Mouse (Mus musculus): Measurements from ENCODE around the gene Snx9. TPM values are rescaled to one million over a fixed set of nuclear protein-coding genes. Genes with fewer than 3 reads are reported as not detected.

Snx9 gene
- total and polyA plus RNA-seq, 3 experiments: 26.7 to 55.5 (median 46.7) TPM

- no peaks in the 10 kb centered on the region for H3K36me3 ChIP-seq (replicated peaks)
- peaks cover 24% of the 10 kb centered on the region for H3K27me3 ChIP-seq (ENCODE audit: insufficient read depth, low read length)
- H3K4me3 ChIP-seq (ENCODE audit: low read depth, low read length): no peak overlapping the region
- peaks cover 9% of the 10 kb centered on the region; the same call in 1 of the 2 replicates for H3K4me1 ChIP-seq (ENCODE audit: insufficient read depth, low read depth, low read length)
- no peak for ATAC-seq (ENCODE audit: extremely low read depth, insufficient number of reproducible peaks, low FRiP score, poor library complexity, severe bottlenecking)
- TF ChIP-seq TAL1 (conservative IDR thresholded peaks at IDR 0.05; ENCODE audit: low read depth, low read length) (no peak), POLR2AphosphoS5 (IDR thresholded peaks at IDR 0.05; ENCODE audit: insufficient replicate concordance, low read depth, low read length) (no peak), CTCF (IDR thresholded peaks at IDR 0.05; ENCODE audit: low read depth, low read length) (no peak), GATA1 (IDR thresholded peaks at IDR 0.05; ENCODE audit: borderline replicate concordance, low read length) (no peak), GATA2 (IDR thresholded peaks at IDR 0.05; ENCODE audit: borderline replicate concordance, low read depth, low read length) (no peak)
- no peak for DNase-seq (ENCODE audit: low spot score)
- H3K9me3 ChIP-seq (replicated peaks): no peaks in the 10 kb centered on the region
Observed at GRCm38 (mm10) chr17:5817871-5818270, 23.3 kb upstream of the Snx9 start.

- H3K4me3 ChIP-seq (ENCODE audit: low read depth, low read length): no peak overlapping the region
- H3K27me3 ChIP-seq (ENCODE audit: insufficient read depth, low read length): peaks cover 24% of the 10 kb centered on the region
- H3K4me1 ChIP-seq (ENCODE audit: insufficient read depth, low read depth, low read length): peaks cover 9% of the 10 kb centered on the region; the same call in 1 of the 2 replicates
- no peaks in the 10 kb centered on the region for H3K9me3 ChIP-seq (replicated peaks)
- ATAC-seq (ENCODE audit: extremely low read depth, insufficient number of reproducible peaks, low FRiP score, poor library complexity, severe bottlenecking) (no peak), DNase-seq (ENCODE audit: low spot score) (no peak)
- no peaks in the 10 kb centered on the region for H3K36me3 ChIP-seq (replicated peaks)
- TF ChIP-seq POLR2AphosphoS5 (IDR thresholded peaks at IDR 0.05; ENCODE audit: insufficient replicate concordance, low read depth, low read length): no peak
- TF ChIP-seq TAL1 (conservative IDR thresholded peaks at IDR 0.05; ENCODE audit: low read depth, low read length): no peak
- no peak for TF ChIP-seq GATA2 (IDR thresholded peaks at IDR 0.05; ENCODE audit: borderline replicate concordance, low read depth, low read length)
- TF ChIP-seq CTCF (IDR thresholded peaks at IDR 0.05; ENCODE audit: low read depth, low read length): no peak
- no peak for TF ChIP-seq GATA1 (IDR thresholded peaks at IDR 0.05; ENCODE audit: borderline replicate concordance, low read length)
Observed at GRCm38 (mm10) chr17:5819105-5819504, 22.0 kb upstream of the Snx9 start.

GRCm38 (mm10) chr17:5819799-5820201, 21.3 kb upstream of the Snx9 start:
- Histone ChIP-seq H3K4me3 (ENCODE audit: low read depth, low read length) (no peak overlapping the region), H3K27me3 (ENCODE audit: insufficient read depth, low read length) (peaks cover 24% of the 10 kb centered on the region), H3K9me3 (replicated peaks) (no peaks in the 10 kb centered on the region), H3K36me3 (replicated peaks) (no peaks in the 10 kb centered on the region), H3K4me1 (ENCODE audit: insufficient read depth, low read depth, low read length) (peaks cover 9% of the 10 kb centered on the region; the same call in 1 of the 2 replicates)
- TF ChIP-seq TAL1 (conservative IDR thresholded peaks at IDR 0.05; ENCODE audit: low read depth, low read length) (no peak), GATA1 (IDR thresholded peaks at IDR 0.05; ENCODE audit: borderline replicate concordance, low read length) (no peak), CTCF (IDR thresholded peaks at IDR 0.05; ENCODE audit: low read depth, low read length) (no peak), POLR2AphosphoS5 (IDR thresholded peaks at IDR 0.05; ENCODE audit: insufficient replicate concordance, low read depth, low read length) (no peak), GATA2 (IDR thresholded peaks at IDR 0.05; ENCODE audit: borderline replicate concordance, low read depth, low read length) (no peak)
- DNase-seq (ENCODE audit: low spot score): no peak
- ATAC-seq (ENCODE audit: extremely low read depth, insufficient number of reproducible peaks, low FRiP score, poor library complexity, severe bottlenecking): no peak

GRCm38 (mm10) chr17:5822541-5822940, 18.6 kb upstream of the Snx9 start:
- H3K36me3 ChIP-seq (replicated peaks): no peaks in the 10 kb centered on the region
- H3K4me3 ChIP-seq (ENCODE audit: low read depth, low read length): no peak overlapping the region
- TF ChIP-seq GATA2 (IDR thresholded peaks at IDR 0.05; ENCODE audit: borderline replicate concordance, low read depth, low read length) (no peak), POLR2AphosphoS5 (IDR thresholded peaks at IDR 0.05; ENCODE audit: insufficient replicate concordance, low read depth, low read length) (no peak), GATA1 (IDR thresholded peaks at IDR 0.05; ENCODE audit: borderline replicate concordance, low read length) (no peak), CTCF (IDR thresholded peaks at IDR 0.05; ENCODE audit: low read depth, low read length) (no peak), TAL1 (conservative IDR thresholded peaks at IDR 0.05; ENCODE audit: low read depth, low read length) (no peak)
- DNase-seq (ENCODE audit: low spot score): no peak
- peaks cover 10% of the 10 kb centered on the region; the same call in 1 of the 2 replicates for H3K27me3 ChIP-seq (ENCODE audit: insufficient read depth, low read length)
- H3K4me1 ChIP-seq (ENCODE audit: insufficient read depth, low read depth, low read length): peaks cover 7% of the 10 kb centered on the region; the same call in 1 of the 2 replicates
- ATAC-seq (ENCODE audit: extremely low read depth, insufficient number of reproducible peaks, low FRiP score, poor library complexity, severe bottlenecking): no peak
- H3K9me3 ChIP-seq (replicated peaks): no peaks in the 10 kb centered on the region

GRCm38 (mm10) chr17:5823032-5823431, 18.1 kb upstream of the Snx9 start:
- Histone ChIP-seq H3K4me1 (ENCODE audit: insufficient read depth, low read depth, low read length) (peaks cover 7% of the 10 kb centered on the region), H3K9me3 (replicated peaks) (no peaks in the 10 kb centered on the region), H3K4me3 (ENCODE audit: low read depth, low read length) (no peak overlapping the region), H3K36me3 (replicated peaks) (no peaks in the 10 kb centered on the region), H3K27me3 (ENCODE audit: insufficient read depth, low read length) (peaks cover 10% of the 10 kb centered on the region; the same call in 1 of the 2 replicates)
- DNase-seq (ENCODE audit: low spot score) (no peak), ATAC-seq (ENCODE audit: extremely low read depth, insufficient number of reproducible peaks, low FRiP score, poor library complexity, severe bottlenecking) (no peak)
- TF ChIP-seq POLR2AphosphoS5 (IDR thresholded peaks at IDR 0.05; ENCODE audit: insufficient replicate concordance, low read depth, low read length) (no peak), CTCF (IDR thresholded peaks at IDR 0.05; ENCODE audit: low read depth, low read length) (no peak), GATA1 (IDR thresholded peaks at IDR 0.05; ENCODE audit: borderline replicate concordance, low read length) (no peak), GATA2 (IDR thresholded peaks at IDR 0.05; ENCODE audit: borderline replicate concordance, low read depth, low read length) (no peak), TAL1 (conservative IDR thresholded peaks at IDR 0.05; ENCODE audit: low read depth, low read length) (no peak)

- Histone ChIP-seq H3K9me3 (replicated peaks) (no peaks in the 10 kb centered on the region), H3K27me3 (ENCODE audit: insufficient read depth, low read length) (no peaks in the 10 kb centered on the region), H3K4me1 (ENCODE audit: insufficient read depth, low read depth, low read length) (peaks cover 52% of the 10 kb centered on the region), H3K36me3 (replicated peaks) (no peaks in the 10 kb centered on the region), H3K4me3 (ENCODE audit: low read depth, low read length) (peak overlapping the region; percentile 59; the same call in 1 of the 2 replicates)
- TF ChIP-seq TAL1 (conservative IDR thresholded peaks at IDR 0.05; ENCODE audit: low read depth, low read length): no peak
- TF ChIP-seq CTCF (IDR thresholded peaks at IDR 0.05; ENCODE audit: low read depth, low read length): no peak
- ATAC-seq (ENCODE audit: extremely low read depth, insufficient number of reproducible peaks, low FRiP score, poor library complexity, severe bottlenecking) (no peak), DNase-seq (ENCODE audit: low spot score) (no peak)
Observed at GRCm38 (mm10) chr17:5827836-5828582, 13.1 kb upstream of the Snx9 start.

Data from G1E (cell line).